Mouse (Mus musculus): ENCODE data around the gene 2900026A02Rik. TPM values are rescaled to one million over a fixed set of nuclear protein-coding genes. Genes with fewer than 3 reads are reported as not detected.

The 2900026A02Rik gene
- polyA plus RNA-seq, 1 experiment from 2014 or later: 10.0 TPM

GRCm38 (mm10) chr5:113220383-113221146, 471 bp downstream of the 2900026A02Rik start:
- Histone ChIP-seq H3K4me2 (replicated peaks) (peak overlapping the region; percentile 93), H3K27ac (peak overlapping the region; percentile 84), H3K36me3 (no peaks in the 10 kb centered on the region), H3K9me3 (no peaks in the 10 kb centered on the region), H3K9ac (peak overlapping the region; percentile 59), H3K27me3 (replicated peaks) (no peaks in the 10 kb centered on the region), H3K4me1 (replicated peaks) (peaks cover 31% of the 10 kb centered on the region), H3K4me3 (replicated peaks) (peak overlapping the region; percentile 62)
- 3% methylated on average over 64 of the region's 64 CpGs for WGBS
- ATAC-seq: peak; percentile 52

DNA sequence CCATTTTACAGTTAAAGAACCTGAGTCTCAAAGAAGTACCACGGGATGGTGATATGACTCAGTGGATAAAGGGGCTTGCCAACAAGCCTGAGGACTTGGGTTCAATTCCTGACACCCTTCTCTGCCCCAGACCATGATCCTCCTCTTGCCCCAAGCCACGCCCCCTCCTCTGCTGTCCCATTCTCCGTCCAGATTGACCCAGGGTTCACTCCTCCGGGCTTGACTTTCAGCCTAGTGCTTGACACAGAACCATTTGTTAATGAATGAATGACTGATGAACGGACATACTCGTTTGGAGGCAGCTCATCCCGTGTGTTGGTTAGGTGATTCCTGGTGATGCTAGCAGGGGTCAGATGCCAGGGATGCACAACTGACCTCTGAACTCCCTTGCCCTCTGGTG, 1.2 kb downstream of the 2900026A02Rik start:
- Histone ChIP-seq H3K27me3 (replicated peaks) (no peaks in the 10 kb centered on the region), H3K4me1 (replicated peaks) (peaks cover 31% of the 10 kb centered on the region), H3K27ac (no peak overlapping the region), H3K9ac (no peak overlapping the region), H3K9me3 (no peaks in the 10 kb centered on the region), H3K4me3 (replicated peaks) (peak overlapping the region; percentile 62), H3K4me2 (replicated peaks) (peak overlapping the region; percentile 93), H3K36me3 (no peaks in the 10 kb centered on the region)
- 0 out of 2 replicates have a peak, but pooled peaks have one; percentile 4 for ATAC-seq
- WGBS: 38% methylated on average over 7 of the region's 7 CpGs

GRCm38 (mm10) chr5:113219450-113219849, 1.6 kb downstream of the 2900026A02Rik start:
- Histone ChIP-seq H3K9ac (no peak overlapping the region), H3K4me3 (replicated peaks) (peak overlapping the region; percentile 62), H3K4me1 (replicated peaks) (peaks cover 31% of the 10 kb centered on the region), H3K4me2 (replicated peaks) (peak overlapping the region; percentile 93), H3K27ac (peak overlapping the region; percentile 80), H3K36me3 (no peaks in the 10 kb centered on the region), H3K27me3 (replicated peaks) (no peaks in the 10 kb centered on the region), H3K9me3 (no peaks in the 10 kb centered on the region)
- WGBS: 49% methylated on average over 6 of the region's 6 CpGs
- peak; percentile 61 for ATAC-seq

DNA sequence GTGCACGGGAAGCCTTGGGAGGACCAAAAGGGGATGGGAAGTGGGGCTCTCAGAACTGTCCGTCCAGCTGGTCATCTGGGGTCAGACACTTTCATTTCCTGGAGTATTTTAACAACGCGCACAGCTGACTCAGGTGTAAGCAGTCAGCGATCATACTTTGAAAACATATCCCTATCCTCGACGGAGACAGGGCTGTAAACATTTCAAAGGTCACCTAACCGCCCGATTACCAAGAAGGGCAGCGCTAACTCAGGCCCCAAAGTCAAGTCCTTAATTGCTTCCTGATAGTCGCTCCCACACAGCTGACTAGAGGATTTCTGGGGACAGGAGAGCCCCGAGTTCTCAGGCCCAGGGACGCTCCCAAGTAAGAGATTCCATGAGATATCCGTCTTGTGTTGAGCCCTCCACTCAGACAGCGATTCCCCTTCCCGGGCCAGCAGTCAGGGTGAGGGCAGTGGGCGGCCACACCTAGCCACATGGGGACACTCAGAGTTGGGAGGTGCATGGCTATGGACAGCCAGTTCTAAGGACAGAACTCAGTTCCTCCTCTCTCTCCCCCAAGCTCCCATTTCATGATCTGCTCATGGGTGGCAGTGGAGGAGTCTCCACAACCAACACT, 2.3 kb downstream of the 2900026A02Rik start:
- 40% methylated on average over 17 of the region's 17 CpGs for WGBS
- Histone ChIP-seq H3K36me3 (no peaks in the 10 kb centered on the region), H3K27ac (peak overlapping the region; percentile 80), H3K9ac (no peak overlapping the region), H3K9me3 (no peaks in the 10 kb centered on the region), H3K4me2 (replicated peaks) (peak overlapping the region; percentile 93), H3K27me3 (replicated peaks) (no peaks in the 10 kb centered on the region), H3K4me3 (replicated peaks) (peak overlapping the region; percentile 62), H3K4me1 (replicated peaks) (peaks cover 31% of the 10 kb centered on the region)
- peak; percentile 9; the same call in 1 of the 2 replicates for ATAC-seq

DNA sequence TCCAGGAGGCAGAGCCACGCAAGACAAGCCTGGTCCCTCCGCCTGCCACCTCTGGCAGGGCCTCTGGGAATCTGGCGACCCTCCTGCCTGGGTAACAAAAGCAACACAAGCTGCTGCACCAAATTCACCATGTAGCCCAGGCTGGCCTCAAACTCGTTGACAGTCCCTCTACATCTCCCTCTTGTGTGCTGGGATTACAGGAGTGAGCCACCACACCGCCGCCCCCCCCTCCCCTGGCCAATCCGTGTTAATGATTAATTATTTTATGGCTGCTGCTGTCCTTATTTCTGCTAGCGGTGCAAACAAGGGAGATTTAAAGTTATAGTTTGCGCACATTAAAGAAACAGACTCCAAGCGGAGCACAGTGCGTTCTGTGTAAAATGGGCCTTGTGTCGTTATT, 4.0 kb downstream of the 2900026A02Rik start:
- Histone ChIP-seq H3K36me3 (no peaks in the 10 kb centered on the region), H3K4me3 (replicated peaks) (no peak overlapping the region), H3K4me2 (replicated peaks) (peak overlapping the region; percentile 22; the same call in 1 of the 2 replicates), H3K9ac (peak overlapping the region; percentile 10; the same call in 1 of the 2 replicates), H3K27ac (peak overlapping the region; percentile 45; the same call in 1 of the 2 replicates), H3K9me3 (no peaks in the 10 kb centered on the region), H3K27me3 (replicated peaks) (no peaks in the 10 kb centered on the region), H3K4me1 (replicated peaks) (peaks cover 31% of the 10 kb centered on the region)
- no peak; the same call in 1 of the 2 replicates for ATAC-seq
- 55% methylated on average over 12 of the region's 12 CpGs for WGBS

DNA sequence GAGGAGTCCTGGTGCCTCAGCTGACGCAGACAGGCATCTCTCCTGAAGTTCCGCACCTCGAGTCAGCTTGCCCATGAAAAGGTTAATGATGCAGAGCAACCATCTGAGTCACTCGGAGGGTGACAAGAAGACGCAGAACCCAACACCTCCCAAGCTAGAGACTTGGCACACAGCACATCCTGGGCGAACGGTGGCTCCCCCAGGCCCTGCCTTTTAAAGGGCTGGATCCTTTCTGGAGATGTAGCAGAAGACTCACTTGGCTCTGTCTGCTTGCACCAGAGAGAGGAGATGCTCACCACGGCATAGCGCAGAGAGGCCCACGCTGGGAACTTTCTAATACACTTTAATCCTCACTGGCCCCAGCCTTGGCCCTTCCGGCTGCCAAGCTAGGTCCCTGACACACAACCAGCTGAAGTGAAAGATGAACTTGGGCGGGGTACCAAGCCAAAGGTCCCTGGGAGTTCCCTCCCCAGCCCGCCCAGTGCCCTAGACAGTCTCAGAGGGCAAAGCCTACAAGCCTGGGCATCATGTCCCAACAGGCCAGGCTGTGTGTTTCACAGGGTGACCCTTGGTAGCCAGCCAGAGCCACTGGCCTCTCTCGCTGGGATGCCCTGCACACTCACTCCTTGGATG, 4.6 kb downstream of the 2900026A02Rik start:
- H3K27me3 ChIP-seq (replicated peaks): no peaks in the 10 kb centered on the region
- H3K9ac ChIP-seq: peak overlapping the region; percentile 10; the same call in 1 of the 2 replicates
- H3K4me3 ChIP-seq (replicated peaks): no peak overlapping the region
- H3K4me1 ChIP-seq (replicated peaks): peaks cover 31% of the 10 kb centered on the region
- H3K9me3 ChIP-seq: no peaks in the 10 kb centered on the region
- WGBS: 50% methylated on average over 14 of the region's 14 CpGs
- H3K36me3 ChIP-seq: no peaks in the 10 kb centered on the region
- peak overlapping the region; percentile 45; the same call in 1 of the 2 replicates for H3K27ac ChIP-seq
- peak overlapping the region; percentile 22 for H3K4me2 ChIP-seq (replicated peaks)
- no peak; the same call in 1 of the 2 replicates for ATAC-seq

DNA sequence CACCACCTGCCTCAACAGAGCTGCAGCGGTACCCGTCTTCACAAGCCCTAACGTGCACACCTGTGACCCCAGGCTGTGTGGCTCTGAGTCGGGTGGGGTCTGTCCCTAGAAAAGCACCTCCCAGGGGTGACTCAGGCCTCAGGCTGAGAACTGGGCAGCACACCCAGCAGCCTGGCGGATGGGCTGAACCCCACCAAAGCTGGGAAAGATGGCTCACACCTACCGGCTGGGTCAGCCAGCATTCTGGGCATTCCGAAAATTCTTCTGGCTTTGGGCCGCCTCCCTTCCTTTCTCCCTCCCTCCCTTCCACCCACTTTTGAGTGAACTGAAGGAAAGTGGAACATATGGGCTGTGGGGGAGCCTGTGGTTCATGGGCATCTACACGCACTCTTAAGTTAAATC, 5.4 kb downstream of the 2900026A02Rik start:
- H3K27me3 ChIP-seq (replicated peaks): no peaks in the 10 kb centered on the region
- WGBS: 79% methylated on average over 9 of the region's 9 CpGs
- no peak for ATAC-seq
- H3K4me3 ChIP-seq (replicated peaks): no peak overlapping the region
- H3K9me3 ChIP-seq: no peaks in the 10 kb centered on the region
- no peaks in the 10 kb centered on the region for H3K36me3 ChIP-seq
- no peak overlapping the region for H3K9ac ChIP-seq
- no peak overlapping the region for H3K4me2 ChIP-seq (replicated peaks)
- H3K27ac ChIP-seq: no peak overlapping the region
- peaks cover 31% of the 10 kb centered on the region for H3K4me1 ChIP-seq (replicated peaks)

GRCm38 (mm10) chr5:113214455-113214854, 6.6 kb downstream of the 2900026A02Rik start:
- WGBS: 51% methylated on average over 11 of the region's 11 CpGs
- H3K4me1 ChIP-seq (replicated peaks): peaks cover 40% of the 10 kb centered on the region
- no peak for ATAC-seq
- no peaks in the 10 kb centered on the region for H3K36me3 ChIP-seq
- H3K4me2 ChIP-seq (replicated peaks): no peak overlapping the region
- H3K4me3 ChIP-seq (replicated peaks): no peak overlapping the region
- H3K27ac ChIP-seq: no peak overlapping the region; the same call in 1 of the 2 replicates
- no peaks in the 10 kb centered on the region for H3K27me3 ChIP-seq (replicated peaks)
- no peak overlapping the region for H3K9ac ChIP-seq
- no peaks in the 10 kb centered on the region for H3K9me3 ChIP-seq

DNA sequence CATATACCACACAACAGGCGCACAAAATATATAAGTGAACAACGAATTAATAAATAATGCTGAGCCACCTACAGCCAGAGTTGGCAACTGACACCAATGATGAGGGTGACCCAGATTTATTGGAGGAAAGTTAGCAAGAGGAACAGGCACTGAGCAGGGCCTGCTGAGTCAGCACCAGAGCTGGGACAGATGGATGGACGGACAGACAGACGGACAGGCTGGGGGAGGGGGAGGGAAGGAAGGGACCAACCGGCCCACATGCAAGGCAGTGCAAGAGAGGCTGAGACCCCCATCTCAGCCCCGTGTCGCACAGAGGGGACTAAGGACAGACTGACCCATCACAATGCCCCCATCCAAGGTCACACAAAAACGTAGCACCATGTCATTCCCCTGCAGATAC, 7.0 kb downstream of the 2900026A02Rik start:
- Histone ChIP-seq H3K9me3 (no peaks in the 10 kb centered on the region), H3K27me3 (replicated peaks) (no peaks in the 10 kb centered on the region), H3K27ac (no peak overlapping the region; the same call in 1 of the 2 replicates), H3K4me2 (replicated peaks) (no peak overlapping the region), H3K4me3 (replicated peaks) (no peak overlapping the region), H3K4me1 (replicated peaks) (peaks cover 40% of the 10 kb centered on the region), H3K9ac (no peak overlapping the region), H3K36me3 (no peaks in the 10 kb centered on the region)
- no peak for ATAC-seq
- 84% methylated on average over 8 of the region's 8 CpGs for WGBS

DNA sequence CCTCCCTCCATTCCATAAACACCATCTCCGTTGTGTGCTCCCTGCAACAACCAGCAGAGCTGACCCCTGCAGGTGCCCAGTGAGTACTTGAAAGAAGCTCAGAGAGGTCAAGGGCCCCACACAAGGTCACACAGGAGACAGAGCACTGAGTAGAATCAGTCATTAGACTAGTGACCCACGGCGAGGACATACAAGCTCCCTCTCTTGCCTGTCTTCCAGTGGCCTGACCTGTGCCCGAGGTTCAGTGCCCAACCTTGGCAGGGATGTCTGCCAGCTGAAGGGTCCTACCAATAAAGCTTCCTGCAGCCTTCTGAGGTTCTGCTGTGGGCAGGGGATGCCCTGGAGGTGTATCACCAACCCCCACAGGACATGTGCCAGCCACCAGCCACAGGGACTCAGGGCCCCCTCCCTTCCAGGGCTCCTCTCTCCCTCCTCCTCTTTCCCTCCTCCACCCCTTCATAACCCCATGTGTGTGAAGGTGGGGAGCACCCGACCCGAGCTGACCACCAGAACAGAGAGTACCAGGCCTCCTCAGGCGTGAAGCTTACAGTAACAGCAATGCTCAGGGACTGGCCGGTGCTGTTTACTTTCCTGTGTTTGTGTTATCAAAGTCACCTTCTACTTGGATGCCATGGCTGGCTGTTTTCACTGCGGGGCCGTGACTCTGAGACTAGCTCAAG, 8.7 kb downstream of the 2900026A02Rik start:
- Histone ChIP-seq H3K36me3 (no peaks in the 10 kb centered on the region), H3K9ac (no peak overlapping the region), H3K27ac (no peak overlapping the region), H3K4me2 (replicated peaks) (no peak overlapping the region), H3K4me1 (replicated peaks) (peaks cover 39% of the 10 kb centered on the region), H3K4me3 (replicated peaks) (no peak overlapping the region), H3K27me3 (replicated peaks) (no peaks in the 10 kb centered on the region), H3K9me3 (no peaks in the 10 kb centered on the region)
- ATAC-seq: no peak
- WGBS: 63% methylated on average over 10 of the region's 10 CpGs

- H3K4me2 ChIP-seq (replicated peaks): no peak overlapping the region
- no peaks in the 10 kb centered on the region for H3K27me3 ChIP-seq (replicated peaks)
- peak overlapping the region; percentile 66 for H3K27ac ChIP-seq
- no peak overlapping the region for H3K9ac ChIP-seq
- H3K36me3 ChIP-seq: no peaks in the 10 kb centered on the region
- no peak for ATAC-seq
- no peaks in the 10 kb centered on the region for H3K9me3 ChIP-seq
- H3K4me1 ChIP-seq (replicated peaks): peaks cover 33% of the 10 kb centered on the region
- WGBS: 81% methylated on average over 6 of the region's 6 CpGs
- H3K4me3 ChIP-seq (replicated peaks): no peak overlapping the region
Measured at GRCm38 (mm10) chr5:113210314-113210713, 10.7 kb downstream of the 2900026A02Rik start.

GRCm38 (mm10) chr5:113209898-113210297, 11.1 kb downstream of the 2900026A02Rik start:
- H3K27ac ChIP-seq: peak overlapping the region; percentile 66
- WGBS: 80% methylated on average over 13 of the region's 13 CpGs
- no peak overlapping the region for H3K9ac ChIP-seq
- H3K4me3 ChIP-seq (replicated peaks): no peak overlapping the region
- ATAC-seq: no peak
- no peaks in the 10 kb centered on the region for H3K36me3 ChIP-seq
- H3K9me3 ChIP-seq: no peaks in the 10 kb centered on the region
- H3K27me3 ChIP-seq (replicated peaks): no peaks in the 10 kb centered on the region
- no peak overlapping the region for H3K4me2 ChIP-seq (replicated peaks)
- peaks cover 33% of the 10 kb centered on the region for H3K4me1 ChIP-seq (replicated peaks)

Measured in intestine, embryonic 15.5 days (tissue).